Mouse (Mus musculus) kidney, adult 2 months (tissue): ENCODE results near the gene Rsph6a.

ENCODE experiments used
- CTCF ChIP-seq: fragments of 200-500 bp; conservative IDR thresholded peaks from 2 replicates; pipeline ENCODE4 v1.5.1; 2011; ENCODE audit warnings: low read depth, mild to moderate bottlenecking, control low read depth, low read length, moderate library complexity, mixed read lengths; ENCODE audit not compliant: insufficient read depth, insufficient read length
- POLR2A ChIP-seq: fragments of 200-500 bp; IDR thresholded peaks from one replicate; pipeline ENCODE4 v1.6.1; 2011; ENCODE audit warnings: low read depth, low read length, control low read depth

- no peak for TF ChIP-seq POLR2A
- TF ChIP-seq CTCF: no peak
These were observed 13.4 kb downstream of the Rsph6a start for GRCm38 (mm10) chr7:19067935-19068334.
